Mouse (Mus musculus) myocyte (in vitro differentiated cells): Measurements from ENCODE around the gene Inca1. TPM values are rescaled to one million over a fixed set of nuclear protein-coding genes. Genes with fewer than 3 reads are reported as not detected.

Source experiments
- H3K27me3 ChIP-seq: one replicate; pipeline ENCODE4 v1.6.1; 2011; ENCODE audit not compliant: control insufficient read depth, insufficient read depth, insufficient read length
- H3K36me3 ChIP-seq: one replicate; pipeline ENCODE4 v1.6.1; 2011; ENCODE audit not compliant: control insufficient read depth, insufficient read depth
- H3K4me2 ChIP-seq: one replicate; pipeline ENCODE4 v1.6.1; 2011; ENCODE audit warnings: low read depth, control low read depth
- H3K4me3 ChIP-seq: one replicate; pipeline ENCODE4 v1.5.1; 2011; ENCODE audit warnings: mild to moderate bottlenecking, control low read depth, moderate library complexity
- H3K79me2 ChIP-seq: one replicate; pipeline ENCODE4 v1.6.1; 2011; ENCODE audit not compliant: control insufficient read depth, insufficient read depth
- H3ac ChIP-seq: one replicate; pipeline ENCODE4 v1.6.1; 2011; ENCODE audit not compliant: control insufficient read depth, insufficient read length
- CEBPB ChIP-seq: IDR thresholded peaks from 2 replicates; pipeline ENCODE4 v1.6.1; 2011; ENCODE audit warnings: mild to moderate bottlenecking, moderate library complexity; ENCODE audit not compliant: poor library complexity, insufficient read depth, severe bottlenecking
- E2F4 ChIP-seq: IDR thresholded peaks from one replicate; pipeline ENCODE4 v1.6.1; 2011; ENCODE audit warnings: mild to moderate bottlenecking, control low read depth, moderate library complexity; ENCODE audit not compliant: insufficient read depth
- MAX ChIP-seq: IDR thresholded peaks from one replicate; pipeline ENCODE4 v1.6.1; 2011; ENCODE audit warnings: low read depth, mild to moderate bottlenecking, control low read depth
- MYOD1 ChIP-seq, 3 experiments: IDR thresholded peaks; one replicate each; pipeline ENCODE4 v1.6.1; 2011; ENCODE audit warnings: control low read depth in 2 of 3, low read depth in 2 of 3, mild to moderate bottlenecking in 2 of 3, moderate library complexity in 1 of 3; ENCODE audit not compliant: insufficient read length in 2 of 3, control insufficient read depth in 1 of 3
- MYOG ChIP-seq, 3 experiments: IDR thresholded peaks; one replicate each; pipeline ENCODE4 v1.6.1; 2011; ENCODE audit warnings: control low read depth in 2 of 3, low read depth in 2 of 3, mild to moderate bottlenecking in 2 of 3; ENCODE audit not compliant: insufficient read length in 2 of 3, control insufficient read depth in 1 of 3, insufficient read depth in 1 of 3
- POLR2A ChIP-seq: IDR thresholded peaks from one replicate; pipeline ENCODE4 v1.6.1; 2011; ENCODE audit warnings: low read depth, mild to moderate bottlenecking, control low read depth, moderate library complexity; ENCODE audit not compliant: insufficient read length
- POLR2AphosphoS2 ChIP-seq: IDR thresholded peaks from one replicate; pipeline ENCODE4 v1.6.1; 2011; ENCODE audit warnings: low read depth, control low read depth; ENCODE audit not compliant: insufficient read length
- REST ChIP-seq: IDR thresholded peaks from one replicate; pipeline ENCODE4 v1.6.1; 2011; ENCODE audit warnings: mild to moderate bottlenecking, control low read depth, moderate library complexity; ENCODE audit not compliant: insufficient read depth, insufficient read length
- SRF ChIP-seq: IDR thresholded peaks from one replicate; pipeline ENCODE4 v1.6.1; 2011; ENCODE audit warnings: low read depth; ENCODE audit not compliant: control insufficient read depth, insufficient read length
- TCF12 ChIP-seq: IDR thresholded peaks from one replicate; pipeline ENCODE4 v1.6.1; 2011; ENCODE audit warnings: mild to moderate bottlenecking, control low read depth; ENCODE audit not compliant: poor library complexity, insufficient read depth, severe bottlenecking
- TCF3 ChIP-seq: IDR thresholded peaks from one replicate; pipeline ENCODE4 v1.6.1; 2011; ENCODE audit warnings: low read depth, control low read depth; ENCODE audit not compliant: insufficient read length
- USF1 ChIP-seq: IDR thresholded peaks from one replicate; pipeline ENCODE4 v1.6.1; 2011; ENCODE audit warnings: low read depth, mild to moderate bottlenecking, control low read depth, moderate library complexity
- polyA plus RNA-seq: library from polyadenylated mRNA; unstranded; fragments of >200 nt; fragmentation: generic; extraction: Trizol; gene quantifications from one replicate; pipeline ENCODE4 v1.2.1, GENCODE M21; 2012; ENCODE audit warnings: missing spikeins

Gene Inca1
- polyA plus RNA-seq, 1 experiment, result 1.1 TPM

GRCm38 (mm10) chr11:70727385-70727784 is 27.4 kb upstream of the Inca1 start:
- no peak overlapping the region for H3ac ChIP-seq
- peaks cover 24% of the 10 kb centered on the region for H3K36me3 ChIP-seq
- no peaks in the 10 kb centered on the region for H3K79me2 ChIP-seq

DNA sequence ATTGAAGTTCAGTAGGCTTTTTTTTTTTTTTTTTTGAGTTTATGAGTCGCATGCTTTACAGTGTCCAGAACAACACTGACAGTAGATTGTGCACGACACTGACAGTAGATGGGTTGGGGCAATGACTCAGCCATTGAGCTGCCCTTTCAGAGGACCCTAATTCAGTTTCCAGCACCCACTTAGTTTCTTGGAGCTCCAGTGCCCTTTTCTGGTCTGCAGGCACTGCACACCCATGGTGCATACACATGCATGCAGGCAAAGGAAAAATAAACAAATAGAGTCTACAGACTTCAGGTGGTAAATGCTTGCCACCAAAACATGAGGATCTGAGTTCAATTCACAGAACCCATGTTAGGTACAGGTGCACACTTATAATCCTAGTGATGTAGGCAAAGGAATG is 26.6 kb upstream of the Inca1 start:
- H3K27me3 ChIP-seq, result no peaks in the 10 kb centered on the region
- no peak overlapping the region for H3K4me3 ChIP-seq
- TF ChIP-seq TCF3 (no peak), CEBPB (no peak), MAX (no peak), TCF12 (no peak), POLR2AphosphoS2 (no peak), REST (no peak), MYOG (IDR thresholded peaks at IDR 0.05; ENCODE audit: control insufficient read depth in 1 of 3, insufficient read depth in 1 of 3, insufficient read length in 2 of 3, low read depth in 2 of 3) (no peak), POLR2A (no peak), MYOD1 (IDR thresholded peaks at IDR 0.05; ENCODE audit: control insufficient read depth in 1 of 3, insufficient read length in 2 of 3, low read depth in 2 of 3) (no peak), USF1 (no peak)
- H3K79me2 ChIP-seq, result no peaks in the 10 kb centered on the region
- H3ac ChIP-seq, result no peak overlapping the region
- H3K36me3 ChIP-seq, result peaks cover 32% of the 10 kb centered on the region
- H3K4me2 ChIP-seq, result no peak overlapping the region

More at GRCm38 (mm10) chr11:70727385-70727784, 27.4 kb upstream of the Inca1 start:
- Histone ChIP-seq H3K4me2 (no peak overlapping the region), H3K4me3 (no peak overlapping the region), H3K27me3 (no peaks in the 10 kb centered on the region)
- TF ChIP-seq MAX, result no peak
- TF ChIP-seq POLR2AphosphoS2, result no peak
- no peak for TF ChIP-seq MYOD1 (IDR thresholded peaks at IDR 0.05; ENCODE audit: control insufficient read depth in 1 of 3, insufficient read length in 2 of 3, low read depth in 2 of 3)
- TF ChIP-seq TCF12, result no peak
- no peak for TF ChIP-seq E2F4
- no peak for TF ChIP-seq CEBPB
- TF ChIP-seq REST, result no peak
- TF ChIP-seq TCF3, result no peak
- no peak for TF ChIP-seq SRF
- no peak for TF ChIP-seq USF1
- TF ChIP-seq POLR2A, result no peak
- TF ChIP-seq MYOG (IDR thresholded peaks at IDR 0.05; ENCODE audit: control insufficient read depth in 1 of 3, insufficient read depth in 1 of 3, insufficient read length in 2 of 3, low read depth in 2 of 3), result no peak

DNA sequence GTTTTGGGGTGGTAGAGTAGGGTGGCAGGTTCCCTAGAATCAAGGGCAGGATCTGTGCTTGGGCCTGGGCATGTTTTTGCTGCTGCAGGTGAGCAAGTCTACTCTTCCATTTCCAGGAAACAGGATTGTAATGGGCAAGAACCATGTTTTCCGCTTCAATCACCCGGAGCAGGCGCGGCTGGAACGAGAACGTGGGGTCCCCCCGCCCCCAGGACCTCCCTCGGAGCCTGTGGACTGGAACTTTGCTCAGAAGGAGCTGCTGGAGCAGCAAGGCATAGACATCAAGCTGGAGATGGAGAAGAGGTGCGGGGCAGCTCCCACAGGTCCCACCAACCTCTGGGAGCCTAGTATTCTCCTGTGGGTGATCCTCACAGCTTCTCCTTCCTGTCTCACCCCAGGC is 24.8 kb upstream of the Inca1 start:
- H3K79me2 ChIP-seq, result no peaks in the 10 kb centered on the region
- H3K4me2 ChIP-seq, result no peak overlapping the region
- no peak overlapping the region for H3K4me3 ChIP-seq
- no peak overlapping the region for H3ac ChIP-seq
- no peaks in the 10 kb centered on the region for H3K27me3 ChIP-seq
- TF ChIP-seq POLR2AphosphoS2 (no peak), MYOG (IDR thresholded peaks at IDR 0.05; ENCODE audit: control insufficient read depth in 1 of 3, insufficient read depth in 1 of 3, insufficient read length in 2 of 3, low read depth in 2 of 3) (no peak)
- peaks cover 44% of the 10 kb centered on the region for H3K36me3 ChIP-seq

- Histone ChIP-seq H3K4me3 (no peak overlapping the region), H3K4me2 (no peak overlapping the region), H3K36me3 (peaks cover 65% of the 10 kb centered on the region), H3ac (no peak overlapping the region), H3K27me3 (no peaks in the 10 kb centered on the region), H3K79me2 (no peaks in the 10 kb centered on the region)
- TF ChIP-seq REST (no peak), MYOD1 (IDR thresholded peaks at IDR 0.05; ENCODE audit: control insufficient read depth in 1 of 3, insufficient read length in 2 of 3, low read depth in 2 of 3) (no peak), POLR2A (no peak), USF1 (no peak), TCF3 (no peak), CEBPB (no peak), SRF (no peak), TCF12 (no peak), MYOG (IDR thresholded peaks at IDR 0.05; ENCODE audit: control insufficient read depth in 1 of 3, insufficient read depth in 1 of 3, insufficient read length in 2 of 3, low read depth in 2 of 3) (no peak), MAX (no peak), E2F4 (no peak), POLR2AphosphoS2 (no peak)
Measured at GRCm38 (mm10) chr11:70721072-70721471, 21.1 kb upstream of the Inca1 start.

DNA sequence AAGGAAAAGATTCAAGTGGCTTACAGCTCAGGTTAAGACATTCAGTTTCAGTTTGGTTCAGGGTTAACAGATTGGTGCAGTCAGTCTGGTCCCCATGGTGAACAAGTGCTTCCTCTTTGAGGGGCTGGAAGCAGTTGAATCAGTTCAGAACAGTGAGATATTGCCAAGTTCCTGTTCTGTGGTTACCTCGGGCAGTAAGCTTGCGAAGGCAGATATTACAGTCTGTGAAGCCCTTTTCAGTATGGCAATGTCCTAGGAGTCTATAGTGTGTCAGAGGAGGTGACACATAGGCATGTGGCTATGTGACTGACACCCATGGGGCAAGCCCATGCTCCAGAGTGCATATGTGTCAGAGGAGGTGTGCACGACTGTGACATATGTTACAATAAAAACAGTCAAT is 20.6 kb upstream of the Inca1 start:
- TF ChIP-seq MYOG (IDR thresholded peaks at IDR 0.05; ENCODE audit: control insufficient read depth in 1 of 3, insufficient read depth in 1 of 3, insufficient read length in 2 of 3, low read depth in 2 of 3) (no peak), MAX (no peak), REST (no peak), SRF (no peak), TCF3 (no peak), USF1 (no peak), POLR2AphosphoS2 (no peak), CEBPB (no peak), MYOD1 (IDR thresholded peaks at IDR 0.05; ENCODE audit: control insufficient read depth in 1 of 3, insufficient read length in 2 of 3, low read depth in 2 of 3) (no peak), TCF12 (no peak), POLR2A (no peak), E2F4 (no peak)
- Histone ChIP-seq H3K36me3 (peaks cover 64% of the 10 kb centered on the region), H3K27me3 (no peaks in the 10 kb centered on the region), H3K79me2 (no peaks in the 10 kb centered on the region), H3K4me2 (no peak overlapping the region), H3ac (no peak overlapping the region), H3K4me3 (no peak overlapping the region)
